Mouse (Mus musculus): ENCODE results near the gene Mtus2. TPM values are rescaled to one million over a fixed set of nuclear protein-coding genes. Genes with fewer than 3 reads are reported as not detected.

Mtus2 gene
- total and polyA plus RNA-seq, 3 experiments = 0.03 to 0.13 TPM; not detected in 1

DNA sequence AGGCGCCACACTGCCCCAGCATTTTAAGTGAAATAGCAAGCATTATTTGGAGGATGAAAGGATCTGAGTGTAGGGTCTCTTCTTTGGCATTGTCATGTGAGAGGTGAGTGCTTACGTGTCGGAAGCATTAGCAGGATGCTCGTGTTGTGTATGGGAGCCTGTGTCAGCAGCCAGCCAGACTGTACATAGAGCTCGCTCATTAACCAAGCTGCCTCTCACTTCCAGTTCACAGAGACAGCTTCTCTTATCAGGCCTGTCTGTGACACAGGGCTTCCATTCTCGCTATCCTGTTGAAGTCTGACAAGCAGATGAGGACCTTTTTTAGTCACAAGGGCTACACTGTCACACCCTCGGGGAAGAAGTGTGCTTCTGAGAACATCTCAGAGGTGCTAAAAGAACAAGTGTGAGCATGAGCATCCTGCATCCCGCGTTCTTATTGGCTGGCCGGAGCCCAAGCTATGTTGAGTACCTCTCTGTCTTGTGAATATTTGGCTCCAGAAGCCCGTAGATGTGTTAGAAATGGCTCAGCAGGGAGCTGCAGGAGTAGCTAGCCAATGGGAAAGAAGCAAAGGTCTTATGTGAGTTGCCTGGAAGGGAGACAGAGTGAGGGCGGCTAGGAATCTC lies 189.2 kb downstream of the Mtus2 start:
- in situ Hi-C loops (cut with MboI; ENCODE audit: low pct_ligation_motif_present, low pct_unique_long_range_greater_than_20kb, low sequenced_read_pairs) (no loop called here), dilution Hi-C loops (cut with MboI; ENCODE audit: extremely low pct_ligation_motif_present, extremely low pct_unique_long_range_greater_than_20kb, low sequenced_read_pairs) (no loop called here)
- TF ChIP-seq ELF1 (IDR thresholded peaks at IDR 0.05; ENCODE audit: low read depth, low read length) (no peak), MAZ (IDR thresholded peaks at IDR 0.05; ENCODE audit: low read depth, low read length) (no peak), ZKSCAN1 (IDR thresholded peaks at IDR 0.05; ENCODE audit: borderline replicate concordance, low read depth, low read length) (no peak), MYC (IDR thresholded peaks at IDR 0.05; ENCODE audit: low read depth, low read length) (no peak), MAFK (IDR thresholded peaks at IDR 0.05; ENCODE audit: insufficient replicate concordance, low read length) (no peak), POLR2A (IDR thresholded peaks at IDR 0.05; ENCODE audit: low read depth, low read length) (no peak), SIN3A (IDR thresholded peaks at IDR 0.05; ENCODE audit: low read length) (no peak), CHD1 (IDR thresholded peaks at IDR 0.05; ENCODE audit: low read depth, low read length) (no peak), NRF1 (IDR thresholded peaks at IDR 0.05; ENCODE audit: low read depth, low read length) (no peak), POLR2AphosphoS2 (IDR thresholded peaks at IDR 0.05; ENCODE audit: low read depth, low read length) (no peak), JUND (conservative IDR thresholded peaks at IDR 0.05; ENCODE audit: low read depth, low read length) (no peak), JUN (IDR thresholded peaks at IDR 0.05; ENCODE audit: insufficient read depth, low read depth, low read length) (no peak), USF2 (conservative IDR thresholded peaks at IDR 0.05; ENCODE audit: low read depth, low read length) (no peak), GABPA (IDR thresholded peaks at IDR 0.05; ENCODE audit: insufficient replicate concordance, low read depth, low read length) (no peak), CHD2 (IDR thresholded peaks at IDR 0.05; ENCODE audit: low read length) (no peak)
- H3K9me3 ChIP-seq (replicated peaks; ENCODE audit: low read length) = peaks cover 47% of the 10 kb centered on the region
- H3K27me3 ChIP-seq (replicated peaks) = no peaks in the 10 kb centered on the region
- H3K9ac ChIP-seq (ENCODE audit: insufficient read depth, low read depth) = no peak overlapping the region
- no peak for DNase-seq (ENCODE audit: extremely low read depth)
- no peaks in the 10 kb centered on the region for H3K36me3 ChIP-seq (replicated peaks in 1 of 2; ENCODE audit: control insufficient read depth in 1 of 2, insufficient read depth in 1 of 2, low read length in 1 of 2)
- H3K79me2 ChIP-seq (replicated peaks; ENCODE audit: control insufficient read depth, extremely low read depth, insufficient read depth, poor library complexity, severe bottlenecking) = no peaks in the 10 kb centered on the region
- no peak overlapping the region for H3K4me2 ChIP-seq (ENCODE audit: insufficient read depth, low read depth, poor library complexity, severe bottlenecking)
- H3K27ac ChIP-seq (ENCODE audit: insufficient read depth, low read depth) = no peak overlapping the region
- no peaks in the 10 kb centered on the region for H3K4me1 ChIP-seq (ENCODE audit: control insufficient read depth in 1 of 2, insufficient read depth in 2 of 2)
- no peak overlapping the region for H3K4me3 ChIP-seq (replicated peaks in 1 of 3; ENCODE audit: low read depth in 2 of 3, low read length in 2 of 3, poor library complexity in 1 of 3)

DNA sequence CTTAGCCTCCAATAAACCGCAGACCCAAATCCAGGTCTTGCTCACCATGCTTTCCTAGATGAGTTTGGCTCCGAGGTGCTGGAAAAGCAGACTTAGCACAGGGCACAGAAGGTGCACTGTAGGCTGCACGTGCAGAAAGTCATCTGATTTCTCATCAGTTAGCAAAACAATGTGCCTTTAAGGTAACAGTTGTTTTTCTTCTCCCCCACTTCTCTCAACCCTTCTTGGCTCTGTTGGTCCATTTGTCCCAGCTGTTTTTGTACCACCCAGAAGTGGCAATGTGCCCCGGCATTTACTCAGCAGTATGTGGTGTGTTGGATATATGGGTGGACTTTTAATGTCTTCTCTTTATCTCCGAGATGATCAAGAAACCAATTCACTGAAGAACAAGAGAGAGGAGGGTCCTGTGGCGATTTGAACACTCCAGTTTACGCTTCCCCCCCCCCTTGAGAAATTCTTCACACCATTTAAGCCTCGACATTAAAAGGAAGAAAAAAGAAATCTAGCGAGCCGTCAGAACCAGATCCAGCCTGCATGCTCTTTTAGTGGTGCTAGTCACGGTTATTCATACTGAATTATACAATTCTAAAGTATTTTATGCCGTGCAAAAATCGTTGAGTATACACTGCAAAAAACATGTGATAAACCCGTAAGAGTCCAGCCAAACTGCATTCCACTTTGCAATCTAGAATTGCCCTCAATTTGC lies 194.9 kb downstream of the Mtus2 start:
- no peak overlapping the region for H3K9ac ChIP-seq (ENCODE audit: insufficient read depth, low read depth)
- H3K79me2 ChIP-seq (replicated peaks; ENCODE audit: control insufficient read depth, extremely low read depth, insufficient read depth, poor library complexity, severe bottlenecking) = no peaks in the 10 kb centered on the region
- H3K4me1 ChIP-seq (ENCODE audit: control insufficient read depth in 1 of 2, insufficient read depth in 2 of 2) = no peaks in the 10 kb centered on the region
- in situ Hi-C loops (cut with MboI; ENCODE audit: low pct_ligation_motif_present, low pct_unique_long_range_greater_than_20kb, low sequenced_read_pairs) = no loop called here
- H3K9me3 ChIP-seq (replicated peaks; ENCODE audit: low read length) = peaks cover 29% of the 10 kb centered on the region
- TF ChIP-seq ZMIZ1 (IDR thresholded peaks at IDR 0.05; ENCODE audit: low read depth, low read length) (no peak), POLR2AphosphoS2 (IDR thresholded peaks at IDR 0.05; ENCODE audit: low read depth, low read length) (no peak), CTCF (conservative IDR thresholded peaks at IDR 0.05 in 1 of 2, IDR thresholded peaks at IDR 0.05 in 1 of 2; ENCODE audit: low read depth in 2 of 2, low read length in 2 of 2) (no peak), ZNF384 (IDR thresholded peaks at IDR 0.05; ENCODE audit: low read depth, low read length) (no peak), HCFC1 (IDR thresholded peaks at IDR 0.05; ENCODE audit: low read depth, low read length) (no peak), JUN (IDR thresholded peaks at IDR 0.05; ENCODE audit: insufficient read depth, low read depth, low read length) (no peak), TBP (conservative IDR thresholded peaks at IDR 0.05; ENCODE audit: low read depth, low read length) (no peak), PAX5 (IDR thresholded peaks at IDR 0.05; ENCODE audit: low read length) (no peak), ELF1 (IDR thresholded peaks at IDR 0.05; ENCODE audit: low read depth, low read length) (no peak), BHLHE40 (IDR thresholded peaks at IDR 0.05; ENCODE audit: low read depth, low read length) (no peak), MEF2A (IDR thresholded peaks at IDR 0.05; ENCODE audit: borderline replicate concordance, low read depth, low read length) (no peak), NELFE (IDR thresholded peaks at IDR 0.05; ENCODE audit: low read depth, low read length) (no peak)
- dilution Hi-C loops (cut with MboI; ENCODE audit: extremely low pct_ligation_motif_present, extremely low pct_unique_long_range_greater_than_20kb, low sequenced_read_pairs) = no loop called here
- no peaks in the 10 kb centered on the region for H3K27me3 ChIP-seq (replicated peaks)
- no peak overlapping the region for H3K27ac ChIP-seq (ENCODE audit: insufficient read depth, low read depth)
- H3K4me3 ChIP-seq (replicated peaks in 1 of 3; ENCODE audit: low read depth in 2 of 3, low read length in 2 of 3, poor library complexity in 1 of 3) = no peak overlapping the region
- no peak overlapping the region for H3K4me2 ChIP-seq (ENCODE audit: insufficient read depth, low read depth, poor library complexity, severe bottlenecking)
- no peak for DNase-seq (ENCODE audit: extremely low read depth)
- H3K36me3 ChIP-seq (replicated peaks in 1 of 2; ENCODE audit: control insufficient read depth in 1 of 2, insufficient read depth in 1 of 2, low read length in 1 of 2) = no peaks in the 10 kb centered on the region

All from CH12.LX (cell line).